Mouse (Mus musculus): Measurements from ENCODE around the gene Dab2ip.

DNA sequence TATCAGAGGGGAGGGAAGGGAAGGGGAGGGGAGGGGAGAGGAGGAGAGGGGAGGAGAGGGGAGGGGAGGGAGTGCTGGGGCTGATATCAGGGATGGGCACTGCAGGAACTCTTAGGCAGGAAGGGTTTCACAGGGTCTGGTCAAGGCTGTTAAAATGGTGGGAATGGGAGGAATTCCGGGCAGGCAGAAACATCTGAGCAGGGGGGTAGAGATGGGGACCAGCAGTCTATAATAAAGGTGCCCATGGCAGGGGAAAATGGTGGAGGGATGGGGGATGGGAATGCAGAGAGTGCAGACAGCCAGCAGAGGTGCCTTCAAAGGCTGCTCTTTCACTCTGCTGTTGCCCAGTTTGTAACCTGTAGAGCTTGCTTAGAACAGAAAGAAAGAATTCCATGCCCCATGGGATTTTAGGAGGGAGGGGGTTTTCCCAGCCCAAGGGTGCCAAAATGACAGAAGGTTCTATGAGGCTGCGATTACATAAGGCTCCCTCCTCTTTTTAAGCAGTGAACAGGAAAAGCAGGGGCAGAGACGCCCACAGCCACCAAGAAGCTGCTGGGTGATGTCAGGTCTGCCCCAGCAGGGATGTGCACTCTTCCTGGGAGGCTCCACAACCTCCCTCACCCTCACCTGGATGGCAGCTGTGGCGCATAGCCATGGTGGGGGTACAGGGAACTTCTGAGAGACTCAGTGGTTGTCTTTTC, 210.6 kb downstream of the Dab2ip start:
- TF ChIP-seq MAX (IDR thresholded peaks at IDR 0.05; ENCODE audit: low read depth) (no peak), TCF12 (IDR thresholded peaks at IDR 0.05; ENCODE audit: insufficient read depth, poor library complexity, severe bottlenecking) (no peak), POLR2A (IDR thresholded peaks at IDR 0.05; ENCODE audit: insufficient read length, low read depth) (no peak)

Data from myocyte (in vitro differentiated cells).